Mouse (Mus musculus): ENCODE data around the gene Gm16405. TPM values are rescaled to one million over a fixed set of nuclear protein-coding genes. Genes with fewer than 3 reads are reported as not detected.
"Not testable (repeated sequence)": the region's sequence is repeated elsewhere in the genome, so short reads cannot be mapped to it uniquely, and the experiment has no call there.

Gene Gm16405
- polyA plus RNA-seq (2012; fragmentation: generic; extraction: Trizol) = not detected
- long read RNA-seq, experiment 1 = 0 reads
- long read RNA-seq, experiment 2 = 0 reads

- not testable (repeated sequence) for H3ac ChIP-seq (ENCODE audit: control insufficient read depth, insufficient read length, low read depth); H3K27me3 ChIP-seq (ENCODE audit: control insufficient read depth, insufficient read depth, insufficient read length); H3K4me3 ChIP-seq (ENCODE audit: insufficient read depth, poor library complexity, severe bottlenecking); H3K79me3 ChIP-seq (ENCODE audit: low read depth); H3K79me2 ChIP-seq (ENCODE audit: control insufficient read depth, insufficient read depth); H3K36me3 ChIP-seq (ENCODE audit: control insufficient read depth, insufficient read depth)
Measured at GRCm38 (mm10) chrX:54530908-54531307, at the start of gene Gm16405. Gene Gm16405, plus strand, starts transcription at chrX:54531208.

Other genes with a start within 250 kb of the Gm16405 start
- gene Gm16430, start 91.0 kb downstream of the Gm16405 start, polyA plus RNA-seq (2012; fragmentation: generic; extraction: Trizol) = not detected